Mouse (Mus musculus): ENCODE results near the gene Rab13.

Gene Rab13

GRCm38 (mm10) chr3:90213377-90213866 lies at the start of gene Rab13, which contains the start of gene Rps27:
Gene Rab13, plus strand, starts transcription at chr3:90213695.
Gene Rps27, minus strand, starts transcription at chr3:90213651.
- DNase-seq: peak; percentile 91

- DNase-seq: no peak
These were observed 33.9 kb upstream of the Rab13 start for GRCm38 (mm10) chr3:90179566-90179965.

- no peak for DNase-seq
These were observed 29.9 kb upstream of the Rab13 start for GRCm38 (mm10) chr3:90183581-90183980.

DNA sequence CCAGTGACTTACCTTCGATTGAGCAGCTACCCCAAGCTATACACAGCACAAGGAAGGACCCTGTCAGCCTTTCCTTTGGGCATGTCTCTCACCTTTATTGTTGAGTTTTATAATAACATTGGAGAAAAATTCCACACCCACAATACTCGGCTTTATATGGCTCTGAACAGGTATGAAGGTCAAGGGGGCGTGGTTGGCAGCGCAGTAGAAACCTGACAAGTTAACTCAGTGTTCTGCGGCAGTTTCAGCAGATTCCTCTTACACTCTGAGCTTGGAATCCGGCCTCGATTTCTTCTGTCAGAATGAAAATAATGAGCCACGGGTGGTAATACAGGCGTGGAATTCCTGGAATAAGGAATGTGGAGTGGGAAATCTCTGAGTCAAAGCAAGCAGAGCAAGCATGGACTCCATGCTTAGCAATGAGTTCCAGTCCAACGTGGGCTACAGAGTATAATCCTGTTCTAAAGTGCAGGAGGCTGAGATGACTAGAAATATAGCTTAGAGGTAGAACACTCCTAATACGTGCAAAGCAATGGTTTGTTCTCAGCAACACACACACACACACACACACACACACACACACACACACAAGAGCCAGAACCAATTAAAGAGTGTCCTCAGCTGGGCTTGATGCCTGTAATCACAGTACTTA lies 22.5 kb upstream of the Rab13 start:
- no peak for DNase-seq

DNA sequence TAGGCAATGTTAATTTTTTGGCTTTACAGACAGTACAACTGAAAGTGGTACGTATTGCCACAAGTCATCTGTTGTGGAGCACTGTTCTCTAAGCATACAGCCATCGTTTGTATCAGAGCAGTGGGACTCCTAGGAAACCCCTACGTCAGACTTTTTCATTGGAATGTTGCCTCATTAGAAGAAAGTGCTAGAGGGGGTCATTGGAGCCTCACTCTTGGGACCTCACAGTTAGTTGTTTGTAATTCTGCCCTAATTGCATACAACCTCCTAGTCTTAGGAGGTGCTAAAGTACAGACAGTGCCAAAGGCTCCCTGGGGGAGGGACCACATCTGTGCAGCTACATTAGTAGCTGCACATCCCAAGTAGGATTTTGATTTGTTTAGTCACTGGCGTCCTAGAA lies 18.7 kb upstream of the Rab13 start:
- no peak for DNase-seq

DNA sequence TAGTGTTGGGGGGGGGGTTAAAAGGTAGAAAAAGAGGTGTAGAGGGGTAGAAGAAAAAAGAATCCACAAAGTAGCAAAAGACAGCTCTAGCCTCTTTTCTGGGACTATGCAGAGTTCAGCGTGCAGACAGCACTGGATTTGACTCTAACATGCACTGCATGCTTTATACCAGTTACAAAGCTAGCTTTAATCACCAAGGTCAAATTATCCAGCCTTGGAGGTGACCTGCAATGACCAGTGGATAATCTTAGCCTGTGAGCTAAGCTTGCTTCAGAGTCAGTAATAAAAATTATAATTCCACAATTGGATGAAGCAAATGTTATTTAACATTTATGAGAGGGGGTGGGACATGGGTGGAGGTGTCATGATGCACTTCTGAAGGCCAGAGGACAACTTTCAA lies 17.9 kb upstream of the Rab13 start:
- DNase-seq: no peak

- DNase-seq: no peak
These were observed 15.9 kb upstream of the Rab13 start for GRCm38 (mm10) chr3:90197548-90197947.

DNA sequence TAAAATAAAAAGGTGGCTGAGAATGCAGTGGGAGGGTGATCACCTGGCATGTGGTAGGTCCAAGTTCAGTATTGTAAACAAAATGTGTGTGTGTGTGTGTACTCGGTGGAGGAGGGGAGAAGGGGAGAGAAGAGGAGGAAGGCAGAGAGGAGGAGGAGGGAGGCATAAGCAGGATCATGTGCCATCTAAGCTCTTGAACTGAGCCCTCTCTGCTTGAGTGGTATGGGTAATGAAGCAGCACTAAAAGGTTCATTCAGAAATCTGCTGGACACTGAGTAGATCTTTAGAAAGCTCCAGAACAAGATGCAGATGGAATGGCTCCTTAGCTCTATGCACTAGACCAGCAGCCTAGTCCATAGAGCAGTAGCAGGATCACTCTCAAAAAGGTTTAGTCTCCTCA lies 10.6 kb upstream of the Rab13 start:
- DNase-seq: no peak

DNA sequence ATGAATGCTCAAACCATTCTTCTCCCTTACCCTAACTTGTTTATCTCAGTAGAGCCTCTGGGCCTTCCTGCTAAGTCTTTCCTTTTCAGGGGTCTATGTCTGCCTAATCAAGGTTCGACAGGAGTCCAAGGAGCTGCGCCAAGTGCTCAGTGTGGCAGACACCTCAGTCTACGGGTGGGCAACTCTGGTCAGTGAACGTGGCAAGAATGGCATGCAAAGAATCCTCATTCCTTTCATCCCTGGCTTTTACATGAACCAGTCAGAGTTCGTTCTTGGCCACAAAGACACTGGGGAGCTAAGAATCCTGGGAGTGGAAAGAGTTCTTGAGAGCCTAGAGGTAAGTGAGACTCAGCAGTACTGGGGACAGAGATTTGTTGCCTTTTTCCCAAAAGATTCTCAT lies 9.9 kb upstream of the Rab13 start:
- no peak for DNase-seq

DNA sequence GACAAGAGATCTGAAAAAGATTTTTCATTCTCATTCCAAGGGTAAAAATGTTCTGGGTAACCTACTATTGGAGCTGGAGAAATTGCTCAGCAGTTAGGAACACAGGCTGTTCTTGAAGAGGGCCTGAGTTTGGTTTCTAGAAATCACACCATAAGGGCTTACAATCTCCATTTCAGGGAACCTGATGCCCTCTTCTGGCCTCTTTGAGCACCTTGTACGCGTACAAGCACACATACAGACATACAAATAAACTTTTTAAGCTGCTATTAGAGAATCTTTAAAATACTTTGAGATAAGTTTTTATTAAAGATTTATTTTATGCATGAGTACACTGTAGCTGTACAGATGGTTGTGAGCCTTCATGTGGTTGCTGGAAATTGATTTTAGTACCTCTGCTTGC lies 8.9 kb upstream of the Rab13 start:
- DNase-seq: no peak

GRCm38 (mm10) chr3:90208662-90209061 lies 4.8 kb upstream of the Rab13 start:
- no peak for DNase-seq

- no peak for DNase-seq
These were observed 3.5 kb upstream of the Rab13 start for GRCm38 (mm10) chr3:90209908-90210566.

DNA sequence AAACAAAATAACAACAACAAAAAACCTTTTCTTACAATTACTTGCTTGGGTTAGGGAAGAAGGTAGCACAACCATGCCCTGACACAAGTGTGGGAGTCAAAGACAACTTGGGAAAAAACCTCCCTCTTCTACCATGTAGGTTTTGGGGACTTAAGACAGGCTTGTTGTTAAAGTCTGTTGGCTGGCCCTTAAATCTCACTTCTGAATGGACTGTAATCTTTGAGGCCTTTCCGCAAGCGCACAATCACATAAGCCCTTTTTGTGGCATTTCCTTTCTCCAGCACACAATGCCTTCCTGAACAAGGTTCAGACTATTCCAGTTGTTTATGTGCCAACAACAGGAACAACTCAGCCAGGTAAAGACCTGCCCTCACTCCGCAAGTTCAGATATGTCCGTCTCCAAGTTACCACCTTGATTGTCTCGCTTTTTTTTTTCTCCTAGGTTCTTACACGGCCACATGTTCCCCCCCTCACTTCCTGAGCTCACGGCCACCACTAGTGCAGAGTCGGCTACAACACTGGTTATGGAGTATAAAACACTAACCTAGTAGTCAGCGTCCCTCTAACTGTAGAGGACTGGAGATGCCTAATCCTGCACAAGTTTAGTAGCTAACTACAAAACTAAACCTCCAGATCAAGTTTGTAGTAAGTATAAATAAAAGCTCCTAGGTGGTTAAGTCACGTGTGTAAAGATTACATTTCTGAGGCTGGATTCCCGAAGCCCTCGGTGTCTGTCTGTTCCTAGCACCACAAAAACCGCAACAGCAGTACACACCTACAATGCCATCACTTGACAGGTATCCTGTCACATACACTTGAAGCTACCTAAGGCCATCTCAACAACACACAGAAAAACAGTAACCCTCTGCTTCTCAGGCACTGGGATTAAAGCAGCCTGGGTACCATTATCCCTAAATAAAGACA lies 1.8 kb upstream of the Rab13 start:
- no peak for DNase-seq

- DNase-seq: no peak
These were observed 772 bp upstream of the Rab13 start for GRCm38 (mm10) chr3:90212723-90213122.

GRCm38 (mm10) chr3:90213956-90214684 lies 625 bp downstream of the Rab13 start:
- peak; percentile 48 for DNase-seq

DNA sequence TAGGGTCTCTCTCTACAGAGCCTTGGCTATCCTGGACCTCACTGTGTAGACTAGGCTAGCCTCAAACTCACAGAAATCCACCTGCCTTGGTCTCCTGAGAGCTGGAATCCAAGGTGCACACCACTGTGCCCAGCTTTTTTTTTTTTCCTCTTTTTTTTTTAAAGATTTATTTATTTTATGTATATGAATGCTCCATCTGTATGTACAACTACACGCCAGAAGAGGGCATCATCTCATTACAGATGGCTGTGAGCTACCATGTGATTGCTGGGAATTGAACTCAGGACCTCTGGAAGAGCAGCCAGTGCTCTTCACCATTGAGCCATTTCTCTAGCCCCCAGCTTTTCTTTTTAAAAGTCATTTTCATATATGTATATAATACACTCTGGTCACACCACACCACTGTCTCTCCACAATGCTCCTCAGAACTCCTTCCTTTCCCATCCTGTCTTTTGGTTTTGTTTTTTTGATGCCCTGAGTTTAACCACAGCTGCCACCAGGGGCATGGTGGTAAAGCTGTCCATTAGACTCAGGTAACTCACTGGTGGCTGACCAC lies 2.4 kb downstream of the Rab13 start:
- DNase-seq: no peak

DNA sequence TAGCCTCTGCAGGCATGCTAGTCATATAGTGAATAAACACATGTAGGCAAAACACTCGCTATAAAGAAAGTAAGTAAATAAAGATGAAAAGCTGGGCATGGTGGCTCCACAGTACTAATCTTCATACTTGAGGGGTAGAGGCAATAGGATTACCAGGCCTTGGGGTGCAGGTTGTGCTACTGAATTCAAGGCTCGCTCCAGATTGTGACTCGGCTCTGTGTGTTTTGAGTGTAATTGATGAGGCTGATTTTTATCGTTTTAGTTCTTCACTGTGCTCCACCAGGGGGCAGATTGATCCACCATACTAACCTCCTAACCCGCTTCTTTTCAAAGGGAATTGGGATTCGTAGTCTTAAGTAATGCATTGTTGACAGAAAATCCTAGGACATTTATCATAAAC lies 6.6 kb downstream of the Rab13 start:
- DNase-seq: peak; percentile 57

GRCm38 (mm10) chr3:90220531-90220951 lies 7.0 kb downstream of the Rab13 start:
- peak; percentile 56 for DNase-seq

GRCm38 (mm10) chr3:90221123-90221522 lies 7.6 kb downstream of the Rab13 start:
- no peak for DNase-seq

DNA sequence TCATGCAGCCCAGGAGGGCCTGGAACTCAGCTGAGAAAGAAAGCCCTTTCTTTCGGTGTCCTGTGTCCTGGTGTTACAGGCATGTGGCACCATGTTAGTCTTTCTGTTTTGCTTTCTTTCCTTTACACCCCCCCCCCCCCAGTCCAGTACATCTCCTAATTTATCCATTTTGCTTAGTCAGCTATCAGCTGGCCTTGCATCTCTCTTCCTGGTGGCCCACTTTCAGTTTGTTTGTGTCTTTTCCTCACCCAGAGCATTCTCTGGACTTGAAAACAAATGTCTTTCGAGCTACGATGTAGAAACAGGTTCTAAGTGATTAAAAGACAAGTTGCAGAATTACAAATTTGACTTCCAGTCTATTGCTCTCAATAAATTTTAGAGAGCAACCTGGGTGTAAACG lies 9.0 kb downstream of the Rab13 start:
- no peak for DNase-seq

- DNase-seq: no peak
These were observed 9.4 kb downstream of the Rab13 start for GRCm38 (mm10) chr3:90222941-90223340.

DNA sequence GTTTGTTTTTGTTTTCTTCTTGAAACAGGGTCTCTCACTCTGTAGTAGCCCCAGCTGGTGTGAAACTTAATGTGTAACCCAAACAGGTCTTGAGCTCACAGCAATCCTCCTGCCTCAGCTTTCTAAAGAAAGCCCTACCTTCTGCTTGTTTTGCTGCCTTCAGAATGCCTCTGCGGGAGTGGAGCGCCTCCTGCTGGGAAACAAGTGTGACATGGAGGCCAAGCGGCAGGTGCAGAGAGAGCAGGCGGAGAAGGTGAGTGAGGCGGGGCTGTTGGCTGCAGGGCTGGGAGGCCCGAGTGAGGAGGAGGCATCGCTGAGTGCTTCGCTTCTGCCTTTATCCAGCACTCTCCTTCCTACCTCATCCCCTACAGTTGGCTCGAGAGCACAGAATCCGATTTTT lies 10.8 kb downstream of the Rab13 start:
- no peak for DNase-seq
